In genomic region chr8:107572497-107572896, GRCm38 (mm10) we compare ENCODE assay signal across 7 mouse cellular contexts. TPM values are rescaled to one million over a fixed set of nuclear protein-coding genes. Genes with fewer than 3 reads are reported as not detected.
DNase-seq lines count a peak whose midpoint lies in the region; ATAC-seq and TF ChIP-seq lines count a peak whose summit lies in the region.

No protein-coding gene starts in this region.

- no peaks in the 10 kb centered on the region for H3K4me1 ChIP-seq in ES-Bruce4 (ENCODE audit: control insufficient read depth, insufficient read depth, low read length)
- H3K4me1 ChIP-seq in kidney, embryonic 15.5 days: peaks cover 4% of the 10 kb centered on the region
- H3K4me1 ChIP-seq in small intestine, adult 2 months (ENCODE audit: control insufficient read depth, insufficient read depth, insufficient read length, low read length): no peaks in the 10 kb centered on the region

- TF ChIP-seq POLR2A in ES-Bruce4 (IDR thresholded peaks at IDR 0.05; ENCODE audit: insufficient read depth, low read length): no peak
- no peak for TF ChIP-seq POLR2A in small intestine, adult 2 months (IDR thresholded peaks at IDR 0.05; ENCODE audit: low read depth, low read length)

- H3K4me2 ChIP-seq in kidney, embryonic 15.5 days: no peak overlapping the region

- 60% methylated on average over 4 of the region's 4 CpGs for WGBS in kidney, embryonic 15.5 days
- WGBS in small intestine, adult 2 months: 56% methylated on average over 4 of the region's 4 CpGs

- TF ChIP-seq CTCF in ES-Bruce4 (IDR thresholded peaks at IDR 0.05; ENCODE audit: low read depth, low read length): peak; percentile 94
- TF ChIP-seq CTCF in small intestine, adult 2 months (IDR thresholded peaks at IDR 0.05; ENCODE audit: extremely low read depth, insufficient read length, insufficient replicate concordance, low read depth, low read length): peak; percentile 90; the same call in 1 of the 2 replicates

- ATAC-seq in kidney, embryonic 15.5 days (replicated peaks; ENCODE audit: low FRiP score): 0 out of 2 replicates have a peak, but pooled peaks have one; percentile 50

- peak; percentile 88 to 89 for DNase-seq in B cell, adult 2 months
- peak; percentile 60 for DNase-seq in c-Kit-positive CD71-positive TER-119-negative erythroid progenitor cells, embryonic 14.5 days (ENCODE audit: low read depth)
- DNase-seq in gastrocnemius, adult 8-10 months (ENCODE audit: low spot score in 2 of 2): peak; percentile 65 to 73
- DNase-seq in lung, adult 18-20 months: peak; percentile 52 to 56

- TF ChIP-seq EP300 in ES-Bruce4 (IDR thresholded peaks at IDR 0.05; ENCODE audit: insufficient read depth, low read depth, low read length): no peak

- no peaks in the 10 kb centered on the region for H3K9me3 ChIP-seq in ES-Bruce4 (replicated peaks; ENCODE audit: control insufficient read depth, insufficient read depth, low read length, poor library complexity, severe bottlenecking)
- H3K9me3 ChIP-seq in kidney, embryonic 15.5 days (replicated peaks): no peaks in the 10 kb centered on the region

- no peak overlapping the region for H3K27ac ChIP-seq in ES-Bruce4 (ENCODE audit: insufficient read depth, low read length)
- no peak overlapping the region for H3K27ac ChIP-seq in kidney, embryonic 15.5 days
- no peak overlapping the region for H3K27ac ChIP-seq in small intestine, adult 2 months (ENCODE audit: insufficient read depth, low read depth, low read length)

- H3K27me3 ChIP-seq in ES-Bruce4 (ENCODE audit: control insufficient read depth, insufficient read depth, low read length, poor library complexity, severe bottlenecking): no peaks in the 10 kb centered on the region
- H3K27me3 ChIP-seq in kidney, embryonic 15.5 days: no peaks in the 10 kb centered on the region
- no peaks in the 10 kb centered on the region for H3K27me3 ChIP-seq in small intestine, adult 2 months (ENCODE audit: control insufficient read depth, insufficient read depth, low read length)

- no peaks in the 10 kb centered on the region for H3K36me3 ChIP-seq in ES-Bruce4 (ENCODE audit: control insufficient read depth, insufficient read depth, low read length, poor library complexity, severe bottlenecking)
- H3K36me3 ChIP-seq in kidney, embryonic 15.5 days: no peaks in the 10 kb centered on the region
- H3K36me3 ChIP-seq in small intestine, adult 2 months (ENCODE audit: control insufficient read depth, insufficient read depth, low read length): no peaks in the 10 kb centered on the region

- H3K4me3 ChIP-seq in ES-Bruce4 (ENCODE audit: low read depth, low read length): no peak overlapping the region
- no peak overlapping the region for H3K4me3 ChIP-seq in kidney, embryonic 15.5 days (replicated peaks)
- H3K4me3 ChIP-seq in small intestine, adult 2 months (ENCODE audit: low read depth, low read length): no peak overlapping the region

- no peak overlapping the region for H3K9ac ChIP-seq in ES-Bruce4 (ENCODE audit: low read depth, poor library complexity, severe bottlenecking)
- no peak overlapping the region for H3K9ac ChIP-seq in kidney, embryonic 15.5 days

RNA-seq across cellular contexts. Expression of gene Psmd7, which starts 15.8 kb away (rescaled TPM):
- polyA plus RNA-seq in ES-Bruce4 (2011; ENCODE audit: insufficient read depth, insufficient read length, low read depth, missing spikeins): 183 and 195 TPM in 2 replicates
- 100 to 1,000 TPM; 151 to 170 (median 165) TPM for total RNA-seq in gastrocnemius, adult 8-10 months (2022)
- polyA plus RNA-seq in kidney, embryonic 15.5 days (2015; fragmentation: Nextera tagmentation; extraction: Ambion mirVana): 249 and 256 TPM in 2 replicates
- 19.6 and 30.2 TPM in 2 replicates for polyA plus RNA-seq in small intestine, adult 2 months (2012; rRNA removed)
